Mouse (Mus musculus) megakaryocyte, embryonic 14.5 days (primary cell): ENCODE data around the gene Olfr135.

ENCODE experiments used
- FLI1 ChIP-seq: IDR thresholded peaks from 2 replicates; pipeline ENCODE4 v1.6.1; 2012; ENCODE audit warnings: low read length, inconsistent platforms, mixed read lengths
- GATA1 ChIP-seq: IDR thresholded peaks from 3 replicates; pipeline ENCODE4 v1.6.1; 2012; ENCODE audit warnings: mixed read lengths, low read length, inconsistent platforms, borderline replicate concordance

GRCm38 (mm10) chr17:38171088-38171487 is 33.0 kb upstream of the Olfr135 start, which contains the start of gene Olfr134:
- TF ChIP-seq FLI1 (no peak), GATA1 (no peak)
